Comparison of ENCODE assay signal across 16 mouse cellular contexts in the genomic region with DNA sequence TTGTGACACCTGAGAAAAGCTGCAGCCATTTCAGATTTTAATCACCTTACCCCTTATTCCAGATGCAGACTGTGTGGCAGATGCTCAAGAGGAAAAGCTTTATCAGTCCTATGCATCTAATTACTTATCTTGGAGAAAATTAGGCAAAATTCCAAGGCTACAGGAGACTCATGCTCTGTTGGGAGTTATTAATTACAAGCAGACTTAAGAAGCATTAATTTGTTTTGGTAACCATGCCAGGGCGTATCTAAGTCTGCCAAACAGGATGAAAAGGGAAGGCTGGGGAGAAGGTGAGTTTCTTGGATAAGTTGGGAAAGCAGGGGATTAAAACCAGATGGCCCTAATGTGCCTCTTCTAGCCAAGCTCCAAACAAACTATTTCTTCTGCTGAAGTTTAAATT.
DNase-seq lines count a peak whose midpoint lies in the region; ATAC-seq and TF ChIP-seq lines count a peak whose summit lies in the region.
"Had no signal": no experiment of that assay in that cellular context is flagged by ENCODE, and none has a peak within 500 bp of the region (broad histone marks: within the 10 kb centered on the region; RNA-seq: fewer than 3 reads in every experiment).

No protein-coding gene starts in this region.

- H3K9me3 ChIP-seq in hindbrain, embryonic 15.5 days = no peaks in the 10 kb centered on the region
- H3K9me3 ChIP-seq in hindbrain, embryonic 10.5 days = no peaks in the 10 kb centered on the region
- H3K9me3 ChIP-seq in neural tube, embryonic 14.5 days (ENCODE audit: control insufficient read depth, low read length) = no peaks in the 10 kb centered on the region
- H3K9me3 ChIP-seq in neural tube, embryonic 15.5 days (replicated peaks) = no peaks in the 10 kb centered on the region
- H3K9me3 ChIP-seq: stomach, embryonic 15.5 days had no signal

- intact Hi-C loops in left cerebral cortex, postnatal 14 days (cut with DNase I) = no loop called here

- H3K4me2 ChIP-seq in hindbrain, embryonic 15.5 days = no peak overlapping the region
- no peak overlapping the region for H3K4me2 ChIP-seq in neural tube, embryonic 14.5 days (ENCODE audit: low read depth, low read length)
- no peak overlapping the region for H3K4me2 ChIP-seq in neural tube, embryonic 15.5 days
- H3K4me2 ChIP-seq: stomach, embryonic 15.5 days had no signal

- TF ChIP-seq POLR2A in kidney, adult 2 months (IDR thresholded peaks at IDR 0.05; ENCODE audit: low read depth, low read length) = no peak

- peak; percentile 19 to 20 for DNase-seq in cerebellum, postnatal 10 days
- DNase-seq in cerebellum, postnatal 4 days (ENCODE audit: low spot score in 2 of 2) = no peak
- no peak for DNase-seq in hindbrain, embryonic 10.5 days (ENCODE audit: low spot score)
- no peak for DNase-seq in left cerebral cortex, postnatal 14 days (ENCODE audit: low spot score in 2 of 2)
- no peak for DNase-seq in kidney, adult 2 months
- DNase-seq: cerebellum, adult 11-12 months; heart, adult 18-20 months; heart, postnatal 10 days; layer of hippocampus, adult 9-11 months; lung, adult 2 months had no signal

- no peak overlapping the region for H3K4me3 ChIP-seq in hindbrain, embryonic 15.5 days
- no peak overlapping the region for H3K4me3 ChIP-seq in hindbrain, embryonic 10.5 days
- no peak overlapping the region for H3K4me3 ChIP-seq in neural tube, embryonic 14.5 days (ENCODE audit: low read depth, low read length)
- H3K4me3 ChIP-seq in neural tube, embryonic 15.5 days (replicated peaks) = no peak overlapping the region
- H3K4me3 ChIP-seq in kidney, adult 2 months (ENCODE audit: insufficient read depth, low read depth, low read length) = no peak overlapping the region
- H3K4me3 ChIP-seq: stomach, embryonic 15.5 days had no signal

- ATAC-seq in hindbrain, embryonic 15.5 days (ENCODE audit: low FRiP score, low read depth) = 0 out of 2 replicates have a peak, but pooled peaks have one; percentile 10
- ATAC-seq in neural tube, embryonic 14.5 days (ENCODE audit: low read depth) = peak; percentile 31; the same call in 1 of the 2 replicates
- ATAC-seq in neural tube, embryonic 15.5 days (ENCODE audit: low FRiP score) = no peak
- ATAC-seq: intestine, embryonic 16.5 days had no signal

- H3K9ac ChIP-seq in hindbrain, embryonic 15.5 days = no peak overlapping the region
- H3K9ac ChIP-seq in neural tube, embryonic 14.5 days (replicated peaks; ENCODE audit: low read depth, low read length) = no peak overlapping the region
- no peak overlapping the region for H3K9ac ChIP-seq in neural tube, embryonic 15.5 days (replicated peaks)
- H3K9ac ChIP-seq: stomach, embryonic 15.5 days had no signal

- no peak for TF ChIP-seq CTCF in kidney, adult 2 months (conservative IDR thresholded peaks at IDR 0.05; ENCODE audit: insufficient read depth, insufficient read length, low read depth, low read length)

- H3K27me3 ChIP-seq in hindbrain, embryonic 15.5 days = no peaks in the 10 kb centered on the region
- H3K27me3 ChIP-seq in hindbrain, embryonic 10.5 days (ENCODE audit: insufficient read depth, poor library complexity, severe bottlenecking) = no peaks in the 10 kb centered on the region
- no peaks in the 10 kb centered on the region for H3K27me3 ChIP-seq in neural tube, embryonic 14.5 days (ENCODE audit: control insufficient read depth, insufficient read depth, low read length)
- no peaks in the 10 kb centered on the region for H3K27me3 ChIP-seq in neural tube, embryonic 15.5 days (replicated peaks)
- H3K27me3 ChIP-seq in kidney, adult 2 months (replicated peaks; ENCODE audit: control insufficient read depth, insufficient read depth, low read length) = no peaks in the 10 kb centered on the region
- H3K27me3 ChIP-seq: stomach, embryonic 15.5 days had no signal

- peaks cover 27% of the 10 kb centered on the region for H3K4me1 ChIP-seq in hindbrain, embryonic 15.5 days (replicated peaks)
- no peaks in the 10 kb centered on the region for H3K4me1 ChIP-seq in hindbrain, embryonic 10.5 days (replicated peaks)
- H3K4me1 ChIP-seq in neural tube, embryonic 14.5 days (ENCODE audit: control insufficient read depth, insufficient read depth, low read length) = peaks cover 9% of the 10 kb centered on the region; the same call in 1 of the 2 replicates
- peaks cover 30% of the 10 kb centered on the region for H3K4me1 ChIP-seq in neural tube, embryonic 15.5 days
- no peaks in the 10 kb centered on the region for H3K4me1 ChIP-seq in kidney, adult 2 months (ENCODE audit: control insufficient read depth, insufficient read depth, low read length)

- 51% methylated on average over 1 of the region's 1 CpGs for WGBS in hindbrain, embryonic 15.5 days
- 85% methylated on average over 1 of the region's 1 CpGs for WGBS in hindbrain, embryonic 10.5 days
- 53% methylated on average over 1 of the region's 1 CpGs for WGBS in neural tube, embryonic 14.5 days
- WGBS in neural tube, embryonic 15.5 days = 41% methylated on average over 1 of the region's 1 CpGs
- WGBS in kidney, adult 2 months = 62% methylated on average over 1 of the region's 1 CpGs

- H3K36me3 ChIP-seq in hindbrain, embryonic 15.5 days = no peaks in the 10 kb centered on the region
- no peaks in the 10 kb centered on the region for H3K36me3 ChIP-seq in hindbrain, embryonic 10.5 days
- H3K36me3 ChIP-seq in neural tube, embryonic 14.5 days (ENCODE audit: control insufficient read depth, insufficient read depth, low read length) = no peaks in the 10 kb centered on the region
- H3K36me3 ChIP-seq in neural tube, embryonic 15.5 days = no peaks in the 10 kb centered on the region
- H3K36me3 ChIP-seq in kidney, adult 2 months (ENCODE audit: control insufficient read depth, insufficient read depth, low read length) = no peaks in the 10 kb centered on the region
- H3K36me3 ChIP-seq: stomach, embryonic 15.5 days had no signal

- H3K27ac ChIP-seq in hindbrain, embryonic 15.5 days (replicated peaks) = no peak overlapping the region
- H3K27ac ChIP-seq in hindbrain, embryonic 10.5 days = no peak overlapping the region
- no peak overlapping the region for H3K27ac ChIP-seq in neural tube, embryonic 14.5 days (ENCODE audit: low read depth, low read length)
- H3K27ac ChIP-seq in neural tube, embryonic 15.5 days (replicated peaks) = no peak overlapping the region
- H3K27ac ChIP-seq in kidney, adult 2 months (ENCODE audit: insufficient read depth, low read depth, low read length) = no peak overlapping the region
- H3K27ac ChIP-seq: kidney, postnatal 0 days; stomach, embryonic 15.5 days had no signal

Comparison
In these comparisons a context has a peak if more than half of its experiments do, and no peak if none do; other contexts are left out.
1. DNase-seq: peak in cerebellum, postnatal 10 days (2 of 2); none in cerebellum, postnatal 4 days (0 of 2), hindbrain, embryonic 10.5 days (single experiment), left cerebral cortex, postnatal 14 days (0 of 2) and kidney, adult 2 months (single experiment).